Mouse (Mus musculus) hindbrain, embryonic 11.5 days (tissue): ENCODE data around the gene Tex10. TPM values are rescaled to one million over a fixed set of nuclear protein-coding genes. Genes with fewer than 3 reads are reported as not detected.
"Not testable (repeated sequence)": the region's sequence is repeated elsewhere in the genome, so short reads cannot be mapped to it uniquely, and the experiment has no call there.

ENCODE experiments used
- ATAC-seq: fragments of 200-750 bp; cut with Nextera tagmentation; 2 replicates; pipeline ENCODE4 v1.8.0; 2017; ENCODE audit warnings: mild to moderate bottlenecking, moderate TSS enrichment, moderate library complexity; ENCODE audit not compliant: low FRiP score
- DNase-seq: peaks from one replicate; pipeline ENCODE4 v3.0.0-alpha.2; 2015; ENCODE audit warnings: low spot score
- H3K27ac ChIP-seq: fragments of 300-500 bp; sonication (generic); 2 replicates; pipeline ENCODE4 v1.5.1; 2014; ENCODE audit warnings: mild to moderate bottlenecking, low read depth, low read length
- H3K27me3 ChIP-seq: fragments of 300-500 bp; sonication (generic); 2 replicates; pipeline ENCODE4 v1.6.1; 2014; ENCODE audit warnings: mild to moderate bottlenecking, low read length, moderate library complexity, mixed read lengths; ENCODE audit not compliant: control insufficient read depth, insufficient read depth
- H3K36me3 ChIP-seq: fragments of 300-500 bp; sonication (generic); 2 replicates; pipeline ENCODE4 v1.6.1; 2014; ENCODE audit warnings: mild to moderate bottlenecking, low read length, moderate library complexity, mixed read lengths; ENCODE audit not compliant: control insufficient read depth, insufficient read depth
- H3K4me1 ChIP-seq: fragments of 300-500 bp; sonication (generic); replicated peaks from 2 replicates; pipeline ENCODE4 v1.6.1; 2014; ENCODE audit warnings: low read length, mixed read lengths; ENCODE audit not compliant: control insufficient read depth, insufficient read depth
- H3K4me2 ChIP-seq: fragments of 300-500 bp; sonication (generic); replicated peaks from 2 replicates; pipeline ENCODE4 v1.6.1; 2014; ENCODE audit warnings: mild to moderate bottlenecking, low read depth, low read length
- H3K4me3 ChIP-seq: fragments of 300-500 bp; sonication (generic); 2 replicates; pipeline ENCODE4 v1.5.1; 2014; ENCODE audit warnings: low read depth, low read length
- H3K9ac ChIP-seq: fragments of 300-500 bp; sonication (generic); 2 replicates; pipeline ENCODE4 v1.6.1; 2014; ENCODE audit warnings: low read depth, low read length
- H3K9me3 ChIP-seq: fragments of 300-500 bp; sonication (generic); 2 replicates; pipeline ENCODE4 v1.6.1; 2016; ENCODE audit warnings: low read length; ENCODE audit not compliant: control insufficient read depth
- WGBS: fragments of 180-500 bp; shearing (Covaris S2); extraction: QIAGEN DNeasy Blood & Tissue Kit; methylation state at CpG from one replicate; pipeline ENCODE4 v1.1.7; 2014; 5-methylcytosine and 5-hydroxymethylcytosine counted together
- polyA plus RNA-seq: library from polyadenylated mRNA; unstranded; fragments of >200 nt; fragmentation: Nextera tagmentation; extraction: Ambion mirVana; gene quantifications from 2 replicates; pipeline ENCODE4 v1.2.1, GENCODE M21; 2014

The Tex10 gene
- polyA plus RNA-seq, 1 experiment from 2014 or later, result 75.4 TPM

DNA sequence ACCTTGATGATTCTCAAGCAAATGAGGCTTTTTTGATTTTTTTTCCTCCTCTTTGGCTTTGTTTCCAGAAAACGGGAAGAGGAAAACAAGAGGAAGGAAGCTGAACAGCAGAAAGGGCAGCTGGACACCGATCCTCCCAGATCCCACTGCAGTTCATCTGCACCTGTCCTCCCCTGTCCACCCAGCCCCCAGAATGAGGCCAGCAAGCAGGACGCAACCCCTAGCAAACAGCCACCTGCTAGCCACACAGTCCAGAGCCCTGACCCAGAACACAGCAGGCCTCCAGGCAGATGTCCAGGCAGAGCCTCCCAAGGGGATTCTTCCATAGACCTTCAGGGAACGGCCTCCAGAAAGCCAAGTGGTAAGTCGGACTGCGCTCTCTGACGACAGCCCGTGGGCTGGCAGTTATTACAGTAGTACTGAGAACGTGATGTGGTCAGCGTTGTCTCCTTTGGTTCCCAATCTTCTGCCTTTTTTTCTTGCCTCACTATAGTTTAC, 57.4 kb downstream of the Tex10 start:
- no peak overlapping the region for H3K4me3 ChIP-seq
- WGBS, result 79% methylated on average over 10 of the region's 10 CpGs
- no peak overlapping the region for H3K27ac ChIP-seq
- no peaks in the 10 kb centered on the region for H3K36me3 ChIP-seq
- DNase-seq (no peak), ATAC-seq (no peak)
- H3K9me3 ChIP-seq, result no peaks in the 10 kb centered on the region
- no peaks in the 10 kb centered on the region for H3K4me1 ChIP-seq
- no peaks in the 10 kb centered on the region for H3K27me3 ChIP-seq
- H3K4me2 ChIP-seq, result no peak overlapping the region
- H3K9ac ChIP-seq, result no peak overlapping the region

- Histone ChIP-seq H3K4me1 (no peaks in the 10 kb centered on the region), H3K4me3 (no peak overlapping the region), H3K27ac (no peak overlapping the region), H3K4me2 (no peak overlapping the region), H3K9me3 (no peaks in the 10 kb centered on the region), H3K27me3 (no peaks in the 10 kb centered on the region), H3K9ac (no peak overlapping the region), H3K36me3 (no peaks in the 10 kb centered on the region)
- DNase-seq (no peak), ATAC-seq (no peak)
- 91% methylated on average over 8 of the region's 8 CpGs for WGBS
These were observed 59.8 kb downstream of the Tex10 start for GRCm38 (mm10) chr4:48413473-48413872.

DNA sequence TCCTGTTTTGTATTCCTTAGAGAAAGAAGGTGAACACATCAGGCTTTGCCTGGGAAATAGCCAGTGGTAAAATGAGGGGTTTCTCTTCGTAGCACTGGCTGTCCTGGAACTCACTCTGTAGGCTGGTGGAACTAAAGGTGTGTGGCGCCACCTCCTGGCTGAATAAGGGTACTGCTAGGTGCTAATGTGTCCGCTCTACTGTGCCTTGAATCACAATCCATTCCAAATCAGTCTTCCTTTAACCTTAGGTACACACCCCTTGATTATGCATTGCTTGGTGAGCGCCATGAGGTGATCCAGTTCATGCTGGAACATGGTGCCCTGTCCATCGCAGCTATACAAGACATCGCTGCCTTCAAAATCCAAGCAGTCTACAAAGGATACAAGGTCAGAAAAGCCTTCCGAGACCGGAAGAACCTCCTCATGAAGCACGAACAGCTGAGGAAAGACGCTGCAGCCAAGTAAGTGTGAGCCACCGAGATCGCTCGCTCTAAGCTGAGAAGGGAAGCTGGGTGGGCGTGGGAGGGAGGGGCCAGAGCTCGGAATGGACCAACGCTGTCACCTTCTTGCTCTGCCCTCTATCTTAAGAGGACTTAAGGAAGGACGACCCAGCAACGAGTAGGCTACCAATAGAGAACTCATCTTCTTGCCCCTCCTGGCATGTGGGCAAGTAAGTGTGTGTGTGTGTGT, 65.8 kb downstream of the Tex10 start:
- Histone ChIP-seq H3K4me2 (no peak overlapping the region), H3K4me3 (no peak overlapping the region), H3K4me1 (no peaks in the 10 kb centered on the region), H3K9ac (no peak overlapping the region), H3K27me3 (no peaks in the 10 kb centered on the region), H3K36me3 (no peaks in the 10 kb centered on the region), H3K9me3 (no peaks in the 10 kb centered on the region), H3K27ac (no peak overlapping the region)
- DNase-seq (peak; percentile 80), ATAC-seq (peak; percentile 59; the same call in 1 of the 2 replicates)
- WGBS, result 45% methylated on average over 18 of the region's 18 CpGs

GRCm38 (mm10) chr4:48405724-48406491, 67.4 kb downstream of the Tex10 start:
- not testable (repeated sequence) for H3K4me3 ChIP-seq, H3K4me1 ChIP-seq, H3K27me3 ChIP-seq, H3K4me2 ChIP-seq, DNase-seq, H3K36me3 ChIP-seq, H3K9me3 ChIP-seq, ATAC-seq, H3K27ac ChIP-seq, H3K9ac ChIP-seq
- WGBS, result 87% methylated on average over 8 of the region's 10 CpGs

DNA sequence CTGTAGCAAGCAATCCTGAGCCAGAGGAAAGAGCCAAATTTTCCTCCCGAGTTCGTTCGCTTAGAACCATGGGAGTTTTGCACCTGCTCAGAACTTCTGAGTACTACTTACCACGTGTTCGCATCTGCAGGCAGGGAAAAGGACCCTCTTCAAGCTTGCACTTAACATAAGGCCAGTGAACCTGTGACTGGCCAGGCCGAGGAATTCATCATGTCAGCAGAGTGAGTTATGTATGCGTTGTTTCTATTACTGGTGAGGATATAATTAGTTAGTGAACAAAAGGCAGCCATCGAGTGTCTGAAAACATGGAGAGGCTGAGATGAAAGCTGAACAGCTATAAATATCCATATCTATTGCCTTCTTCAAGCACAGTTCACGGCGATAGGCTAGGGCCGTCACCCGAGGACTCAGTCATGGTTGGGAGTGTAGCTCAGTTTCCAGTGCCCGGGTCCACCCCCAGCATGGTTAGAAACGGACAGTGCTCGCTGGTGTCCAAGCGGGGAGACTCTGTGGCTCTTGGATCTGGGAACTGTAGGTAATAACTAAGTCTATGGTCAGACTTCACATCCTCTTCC, 70.1 kb downstream of the Tex10 start:
- Histone ChIP-seq H3K9ac (no peak overlapping the region), H3K4me3 (no peak overlapping the region), H3K4me1 (no peaks in the 10 kb centered on the region), H3K4me2 (no peak overlapping the region), H3K9me3 (no peaks in the 10 kb centered on the region), H3K27ac (no peak overlapping the region), H3K27me3 (no peaks in the 10 kb centered on the region), H3K36me3 (no peaks in the 10 kb centered on the region)
- DNase-seq (no peak), ATAC-seq (no peak)
- 80% methylated on average over 16 of the region's 16 CpGs for WGBS

- 96% methylated on average over 3 of the region's 3 CpGs for WGBS
- DNase-seq, result no peak
- no peaks in the 10 kb centered on the region for H3K27me3 ChIP-seq
- no peaks in the 10 kb centered on the region for H3K9me3 ChIP-seq
- no peaks in the 10 kb centered on the region for H3K4me1 ChIP-seq
- no peak for ATAC-seq
- H3K4me2 ChIP-seq, result no peak overlapping the region
- H3K27ac ChIP-seq, result no peak overlapping the region
- no peaks in the 10 kb centered on the region for H3K36me3 ChIP-seq
- H3K9ac ChIP-seq, result no peak overlapping the region
- H3K4me3 ChIP-seq, result no peak overlapping the region
These were observed 76.3 kb downstream of the Tex10 start for GRCm38 (mm10) chr4:48396949-48397348.

- 83% methylated on average over 5 of the region's 5 CpGs for WGBS
- DNase-seq, result no peak
These were observed 90.8 kb downstream of the Tex10 start for GRCm38 (mm10) chr4:48382506-48382905.

GRCm38 (mm10) chr4:48380940-48381339, 92.3 kb downstream of the Tex10 start:
- H3K4me1 ChIP-seq, result no peaks in the 10 kb centered on the region
- no peaks in the 10 kb centered on the region for H3K9me3 ChIP-seq
- no peak overlapping the region for H3K4me3 ChIP-seq
- H3K4me2 ChIP-seq, result no peak overlapping the region
- H3K27ac ChIP-seq, result no peak overlapping the region
- no peaks in the 10 kb centered on the region for H3K36me3 ChIP-seq
- H3K9ac ChIP-seq, result no peak overlapping the region
- ATAC-seq (no peak), DNase-seq (peak; percentile 87)
- no peaks in the 10 kb centered on the region for H3K27me3 ChIP-seq
- 4% methylated on average over 2 of the region's 2 CpGs for WGBS

More at GRCm38 (mm10) chr4:48382506-48382905, 90.8 kb downstream of the Tex10 start:
- Histone ChIP-seq H3K4me2 (no peak overlapping the region), H3K27me3 (no peaks in the 10 kb centered on the region), H3K27ac (no peak overlapping the region), H3K9ac (no peak overlapping the region), H3K4me3 (no peak overlapping the region), H3K9me3 (no peaks in the 10 kb centered on the region), H3K36me3 (no peaks in the 10 kb centered on the region), H3K4me1 (no peaks in the 10 kb centered on the region)
- ATAC-seq, result no peak
